Mouse (Mus musculus): ENCODE data around the gene Denr. TPM values are rescaled to one million over a fixed set of nuclear protein-coding genes. Genes with fewer than 3 reads are reported as not detected.

Denr gene
- 10 to 100 TPM; 59.4 to 66.0 (median 60.5) TPM for total RNA-seq (2022)

- peak; percentile 96 to 98 for DNase-seq (ENCODE audit: low spot score in 2 of 2)
Measured at GRCm38 (mm10) chr5:123906976-123907630, at the start of gene Denr. Gene Denr, plus strand, starts transcription at chr5:123907175.

- DNase-seq (ENCODE audit: low spot score in 2 of 2) = no peak
Measured at GRCm38 (mm10) chr5:123858798-123859197, 48.2 kb upstream of the Denr start.

GRCm38 (mm10) chr5:123862374-123863350 lies 44.3 kb upstream of the Denr start:
- DNase-seq (ENCODE audit: low spot score in 2 of 2) = no peak

GRCm38 (mm10) chr5:123863934-123864333 lies 43.0 kb upstream of the Denr start:
- DNase-seq (ENCODE audit: low spot score in 2 of 2) = no peak

GRCm38 (mm10) chr5:123865365-123865764 lies 41.6 kb upstream of the Denr start, which contains the start of gene Hcar2:
Gene Hcar2, minus strand, starts transcription at chr5:123865499.
- DNase-seq (ENCODE audit: low spot score in 2 of 2) = no peak

GRCm38 (mm10) chr5:123866457-123866856 lies 40.5 kb upstream of the Denr start:
- DNase-seq (ENCODE audit: low spot score in 2 of 2) = no peak

GRCm38 (mm10) chr5:123869615-123870014 lies 37.4 kb upstream of the Denr start:
- DNase-seq (ENCODE audit: low spot score in 2 of 2) = no peak

- no peak for DNase-seq (ENCODE audit: low spot score in 2 of 2)
Measured at GRCm38 (mm10) chr5:123874177-123874576, 32.8 kb upstream of the Denr start.

- no peak for DNase-seq (ENCODE audit: low spot score in 2 of 2)
Measured at GRCm38 (mm10) chr5:123878056-123878455, 28.9 kb upstream of the Denr start.

GRCm38 (mm10) chr5:123879928-123880327 lies 27.0 kb upstream of the Denr start, which contains the start of gene Hcar1:
Gene Hcar1, minus strand, starts transcription at chr5:123880020.
- no peak for DNase-seq (ENCODE audit: low spot score in 2 of 2)

- DNase-seq (ENCODE audit: low spot score in 2 of 2) = no peak
Measured at GRCm38 (mm10) chr5:123880778-123881177, 26.2 kb upstream of the Denr start.

- no peak for DNase-seq (ENCODE audit: low spot score in 2 of 2)
Measured at GRCm38 (mm10) chr5:123883891-123884290, 23.1 kb upstream of the Denr start.

- no peak for DNase-seq (ENCODE audit: low spot score in 2 of 2)
Measured at GRCm38 (mm10) chr5:123884332-123884731, 22.6 kb upstream of the Denr start.

- DNase-seq (ENCODE audit: low spot score in 2 of 2) = no peak
Measured at GRCm38 (mm10) chr5:123886365-123886764, 20.6 kb upstream of the Denr start.

GRCm38 (mm10) chr5:123890312-123890711 lies 16.7 kb upstream of the Denr start:
- no peak for DNase-seq (ENCODE audit: low spot score in 2 of 2)

GRCm38 (mm10) chr5:123890987-123891386 lies 16.0 kb upstream of the Denr start:
- DNase-seq (ENCODE audit: low spot score in 2 of 2) = no peak

- peak in 1 of 2 experiments; percentile 38 for DNase-seq (ENCODE audit: low spot score in 2 of 2)
Measured at GRCm38 (mm10) chr5:123891669-123892068, 15.3 kb upstream of the Denr start.

- no peak for DNase-seq (ENCODE audit: low spot score in 2 of 2)
Measured at GRCm38 (mm10) chr5:123893520-123893919, 13.5 kb upstream of the Denr start.

GRCm38 (mm10) chr5:123896395-123896794 lies 10.6 kb upstream of the Denr start:
- DNase-seq (ENCODE audit: low spot score in 2 of 2) = no peak

- no peak for DNase-seq (ENCODE audit: low spot score in 2 of 2)
Measured at GRCm38 (mm10) chr5:123897352-123897751, 9.6 kb upstream of the Denr start.

- DNase-seq (ENCODE audit: low spot score in 2 of 2) = no peak
Measured at GRCm38 (mm10) chr5:123904059-123904672, 2.8 kb upstream of the Denr start.

Data from layer of hippocampus, adult 8-10 months (tissue).